Mouse (Mus musculus) heart, embryonic 16.5 days (tissue): ENCODE results near the gene Ica1. TPM values are rescaled to one million over a fixed set of nuclear protein-coding genes. Genes with fewer than 3 reads are reported as not detected.

Experiments
- ATAC-seq: fragments of 200-750 bp; cut with Nextera tagmentation; replicated peaks from 2 replicates; pipeline ENCODE4 v1.8.0; 2017; ENCODE audit warnings: moderate number of reproducible peaks; ENCODE audit not compliant: insufficient read depth, low FRiP score; ENCODE audit errors: extremely low read depth
- H3K27ac ChIP-seq: fragments of 300-500 bp; sonication (generic); 2 replicates; pipeline ENCODE4 v1.5.1; 2014; ENCODE audit warnings: mild to moderate bottlenecking, low read length, control low read depth, moderate library complexity
- H3K27me3 ChIP-seq: fragments of 300-500 bp; sonication (generic); 2 replicates; pipeline ENCODE4 v1.6.1; 2014; ENCODE audit warnings: low read length, mixed read lengths; ENCODE audit not compliant: control insufficient read depth, insufficient read depth
- H3K36me3 ChIP-seq: fragments of 300-500 bp; sonication (generic); 2 replicates; pipeline ENCODE4 v1.6.1; 2014; ENCODE audit not compliant: control insufficient read depth, insufficient read depth
- H3K4me1 ChIP-seq: fragments of 300-500 bp; sonication (generic); 2 replicates; pipeline ENCODE4 v1.6.1; 2014; ENCODE audit warnings: low read length, mixed read lengths; ENCODE audit not compliant: control insufficient read depth, insufficient read depth
- H3K4me2 ChIP-seq: fragments of 300-500 bp; sonication (generic); 2 replicates; pipeline ENCODE4 v1.6.1; 2014; ENCODE audit warnings: low read depth, mild to moderate bottlenecking, control low read depth, low read length
- H3K4me3 ChIP-seq: fragments of 300-500 bp; sonication (generic); 2 replicates; pipeline ENCODE4 v1.5.1; 2014; ENCODE audit warnings: mild to moderate bottlenecking, control low read depth, low read length
- H3K9ac ChIP-seq: fragments of 300-500 bp; sonication (generic); 2 replicates; pipeline ENCODE4 v1.6.1; 2014; ENCODE audit warnings: low read length, control low read depth
- H3K9me3 ChIP-seq: fragments of 300-500 bp; sonication (generic); replicated peaks from 2 replicates; pipeline ENCODE4 v1.6.1; 2016; ENCODE audit warnings: low read length; ENCODE audit not compliant: control insufficient read depth
- WGBS: fragments of 180-500 bp; shearing (Covaris S2); extraction: QIAGEN DNeasy Blood & Tissue Kit; methylation state at CpG from one replicate; pipeline ENCODE4 v1.1.7; 2014; 5-methylcytosine and 5-hydroxymethylcytosine counted together
- polyA plus RNA-seq: library from polyadenylated mRNA; unstranded; fragments of >200 nt; fragmentation: Nextera tagmentation; extraction: Ambion mirVana; gene quantifications from 2 replicates; pipeline ENCODE4 v1.2.1, GENCODE M21; 2015

Ica1 gene
- 20.0 and 23.5 TPM in 2 replicates for polyA plus RNA-seq

DNA sequence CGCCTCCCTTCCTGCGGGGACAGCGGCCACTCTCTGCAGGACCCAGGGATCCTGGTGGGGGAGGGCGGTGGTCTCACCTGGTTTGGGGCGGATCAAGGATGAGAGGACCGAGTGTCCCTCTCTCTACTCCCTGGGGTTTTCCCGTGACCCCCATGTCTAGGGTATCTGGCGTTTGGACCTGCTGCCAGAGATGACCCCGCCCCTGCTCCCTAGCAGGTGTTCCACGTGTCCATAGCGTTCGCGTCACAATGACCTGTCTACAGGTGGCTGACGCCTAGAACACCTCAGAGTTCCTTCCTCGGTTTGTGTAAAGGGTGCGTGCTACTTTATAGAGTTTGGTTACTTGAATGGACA lies at the start of gene Ica1:
Gene Ica1 (minus strand): TSS at position 193 of the 354 bp plus-strand sequence.
- peak within 1 kb of the TSS; percentile 78 for H3K9ac ChIP-seq
- no peaks in the 10 kb centered on the region for H3K36me3 ChIP-seq
- peak within 1 kb of the TSS; percentile 97 for H3K4me2 ChIP-seq
- WGBS = 4% methylated on average over 12 of the region's 16 CpGs
- H3K9me3 ChIP-seq = no peaks in the 10 kb centered on the region
- H3K4me3 ChIP-seq = peak within 1 kb of the TSS; percentile 74
- H3K27me3 ChIP-seq = no peaks in the 10 kb centered on the region
- no peaks in the 10 kb centered on the region for H3K4me1 ChIP-seq
- ATAC-seq = 0 out of 2 replicates have a peak, but pooled peaks have one; percentile 3
- peak within 1 kb of the TSS; percentile 47 for H3K27ac ChIP-seq

DNA sequence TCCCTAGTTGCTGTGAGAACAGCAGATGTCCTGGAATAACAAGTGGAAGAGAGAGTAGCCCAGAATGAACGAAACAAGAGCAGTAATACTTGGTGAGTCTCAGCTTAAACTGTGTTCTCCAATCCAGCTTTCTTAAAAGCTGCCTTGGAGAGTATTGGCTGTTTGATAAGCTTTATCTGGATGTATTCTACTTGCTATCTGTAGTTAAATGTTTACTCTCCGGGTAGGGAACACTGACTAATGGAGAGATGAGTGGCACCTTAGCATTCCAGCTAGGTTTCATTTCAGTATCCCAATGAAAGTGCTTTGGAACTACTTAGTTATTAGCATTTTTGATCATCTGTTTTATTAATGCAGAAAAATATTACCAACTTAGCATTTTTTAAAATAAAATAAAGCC lies 41.6 kb upstream of the Ica1 start:
- WGBS = 61% methylated on average over 2 of the region's 2 CpGs
- ATAC-seq = no peak
- Histone ChIP-seq H3K27ac (no peak overlapping the region), H3K4me3 (no peak overlapping the region), H3K36me3 (no peaks in the 10 kb centered on the region), H3K9ac (no peak overlapping the region), H3K4me2 (no peak overlapping the region), H3K4me1 (no peaks in the 10 kb centered on the region), H3K9me3 (no peaks in the 10 kb centered on the region), H3K27me3 (no peaks in the 10 kb centered on the region)

DNA sequence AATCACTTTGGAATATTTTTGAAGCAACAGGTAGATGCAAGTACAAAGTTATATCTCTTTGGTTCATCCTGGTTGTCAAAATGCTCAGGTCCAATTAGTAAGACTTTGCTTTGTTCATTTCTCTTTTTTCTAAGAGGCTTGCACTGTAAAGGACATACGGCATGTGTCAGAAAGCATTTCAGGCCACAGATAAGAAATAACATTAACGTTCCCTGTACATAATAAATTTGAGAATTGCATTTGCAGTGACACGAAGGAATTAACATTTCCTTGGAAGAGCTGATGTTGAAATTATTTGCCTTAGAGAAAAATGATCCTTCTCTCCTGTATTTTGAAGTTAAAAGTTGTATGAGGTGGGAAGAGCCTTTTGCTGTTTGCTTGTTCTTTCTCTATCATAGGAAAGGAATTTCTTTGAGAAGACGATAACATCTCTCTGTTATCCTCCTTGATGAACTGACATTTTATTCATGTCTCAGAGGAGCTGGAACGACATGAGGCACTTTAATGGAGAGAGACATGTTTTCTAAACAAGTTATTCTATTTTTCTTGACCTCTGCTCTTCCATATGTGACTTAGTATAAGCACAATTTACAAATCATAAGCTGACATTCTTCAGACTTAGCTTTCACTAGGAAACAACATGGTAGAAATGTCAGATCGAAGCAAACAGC lies 36.2 kb upstream of the Ica1 start:
- no peak overlapping the region for H3K9ac ChIP-seq
- WGBS = 61% methylated on average over 6 of the region's 6 CpGs
- H3K36me3 ChIP-seq = no peaks in the 10 kb centered on the region
- H3K9me3 ChIP-seq = no peaks in the 10 kb centered on the region
- H3K27ac ChIP-seq = no peak overlapping the region
- no peak for ATAC-seq
- no peak overlapping the region for H3K4me2 ChIP-seq
- no peaks in the 10 kb centered on the region for H3K27me3 ChIP-seq
- no peak overlapping the region for H3K4me3 ChIP-seq
- H3K4me1 ChIP-seq = no peaks in the 10 kb centered on the region

DNA sequence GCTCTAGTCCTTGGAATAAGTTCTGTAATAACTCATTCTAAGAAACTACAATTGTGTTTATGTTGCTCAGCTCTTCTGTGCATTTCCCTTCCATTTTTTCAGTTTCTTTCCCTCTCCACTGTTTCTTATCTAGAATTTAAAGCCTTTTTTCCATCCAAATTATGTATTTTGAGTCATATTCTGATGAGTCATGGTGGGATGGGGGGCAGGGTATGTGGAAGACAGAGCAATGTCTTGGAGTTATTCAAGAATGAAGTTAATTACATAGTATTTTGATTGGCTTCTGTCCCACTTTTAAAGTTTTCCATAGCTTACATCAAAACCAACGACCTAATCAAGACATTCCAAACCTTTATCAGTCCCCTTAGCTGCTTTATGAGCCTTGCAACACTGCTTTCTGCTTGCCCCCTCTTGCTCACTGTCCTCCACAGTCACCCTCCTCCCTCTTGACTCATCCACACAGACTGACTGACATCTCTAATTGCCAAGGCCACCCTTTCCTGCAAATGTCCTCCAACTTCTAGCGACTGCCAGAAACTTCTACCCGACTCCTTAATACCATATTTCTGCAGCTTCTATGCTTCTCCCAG lies 24.4 kb upstream of the Ica1 start:
- Histone ChIP-seq H3K4me3 (no peak overlapping the region), H3K9me3 (no peaks in the 10 kb centered on the region), H3K27me3 (no peaks in the 10 kb centered on the region), H3K27ac (no peak overlapping the region), H3K36me3 (no peaks in the 10 kb centered on the region), H3K4me1 (no peaks in the 10 kb centered on the region), H3K4me2 (no peak overlapping the region), H3K9ac (no peak overlapping the region)
- ATAC-seq = no peak
- 43% methylated on average over 3 of the region's 3 CpGs for WGBS

DNA sequence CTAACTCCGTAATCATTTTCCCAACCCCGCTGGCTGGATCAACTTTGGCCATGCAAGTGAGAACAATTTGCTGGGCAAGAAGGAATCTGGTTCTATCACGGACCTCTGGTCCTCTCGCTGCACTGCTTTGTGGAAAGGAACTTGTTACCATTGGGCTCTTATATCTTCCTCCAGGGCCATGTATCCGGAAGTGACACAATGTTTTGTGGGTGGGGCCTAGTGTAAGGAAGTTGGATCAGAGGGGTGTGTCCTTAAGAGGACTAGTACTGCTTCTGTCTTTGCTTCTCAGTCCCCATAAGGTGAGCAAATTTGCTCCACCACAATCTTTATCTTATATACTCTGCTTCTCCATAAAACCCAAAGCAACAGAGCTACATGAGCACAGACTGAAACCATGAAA lies 14.1 kb upstream of the Ica1 start:
- H3K27ac ChIP-seq = no peak overlapping the region
- H3K27me3 ChIP-seq = no peaks in the 10 kb centered on the region
- ATAC-seq = no peak
- H3K4me1 ChIP-seq = no peaks in the 10 kb centered on the region
- H3K36me3 ChIP-seq = no peaks in the 10 kb centered on the region
- H3K4me2 ChIP-seq = no peak overlapping the region
- no peak overlapping the region for H3K9ac ChIP-seq
- no peaks in the 10 kb centered on the region for H3K9me3 ChIP-seq
- 84% methylated on average over 5 of the region's 5 CpGs for WGBS
- H3K4me3 ChIP-seq = no peak overlapping the region

DNA sequence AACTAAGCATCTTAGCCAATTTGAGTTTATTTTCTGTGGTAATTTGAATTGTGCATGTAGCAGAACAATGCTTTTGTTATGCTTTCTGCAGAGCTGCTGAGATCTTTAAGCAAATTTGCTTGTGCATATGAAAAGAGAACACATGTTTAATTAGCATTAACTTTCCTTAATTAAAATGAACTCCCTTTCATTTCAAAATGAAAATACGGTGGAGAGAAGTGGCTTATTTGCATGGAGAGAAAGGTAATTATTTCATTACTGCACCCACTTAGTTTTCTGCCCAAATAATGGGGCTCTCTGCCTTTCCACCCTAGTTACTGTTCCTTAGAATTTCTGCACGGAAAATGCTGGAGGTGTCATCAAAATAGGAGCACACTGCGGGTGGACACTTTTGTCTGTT lies 13.5 kb upstream of the Ica1 start:
- Histone ChIP-seq H3K27me3 (no peaks in the 10 kb centered on the region), H3K4me2 (no peak overlapping the region), H3K36me3 (no peaks in the 10 kb centered on the region), H3K9ac (no peak overlapping the region), H3K4me1 (no peaks in the 10 kb centered on the region), H3K27ac (no peak overlapping the region), H3K9me3 (no peaks in the 10 kb centered on the region), H3K4me3 (no peak overlapping the region)
- no peak for ATAC-seq
- 88% methylated on average over 3 of the region's 3 CpGs for WGBS

DNA sequence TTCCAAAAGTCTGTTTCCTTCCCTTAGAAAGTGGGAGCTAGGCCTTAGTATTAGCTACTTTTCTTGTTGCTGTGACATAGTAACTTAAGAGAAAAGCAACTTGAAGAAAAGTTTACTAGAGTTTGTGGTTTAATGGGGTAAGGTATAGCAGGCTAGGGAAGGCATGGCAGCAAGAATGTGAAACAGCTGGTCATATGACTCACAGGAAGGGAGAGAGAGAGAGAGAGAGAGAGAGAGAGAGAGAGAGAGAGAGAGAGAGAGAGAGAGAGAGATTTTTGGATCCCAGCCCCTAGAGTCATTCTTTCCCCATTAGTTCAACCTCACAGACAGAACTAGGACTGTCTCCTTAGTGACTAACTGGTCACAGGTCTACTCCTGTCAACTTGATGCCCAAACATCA lies 2.3 kb upstream of the Ica1 start:
- ATAC-seq = no peak
- H3K4me3 ChIP-seq = no peak overlapping the region
- H3K4me2 ChIP-seq = no peak overlapping the region
- no peaks in the 10 kb centered on the region for H3K36me3 ChIP-seq
- no peak overlapping the region for H3K9ac ChIP-seq
- H3K27me3 ChIP-seq = no peaks in the 10 kb centered on the region
- H3K4me1 ChIP-seq = no peaks in the 10 kb centered on the region
- H3K27ac ChIP-seq = no peak overlapping the region
- no peaks in the 10 kb centered on the region for H3K9me3 ChIP-seq

DNA sequence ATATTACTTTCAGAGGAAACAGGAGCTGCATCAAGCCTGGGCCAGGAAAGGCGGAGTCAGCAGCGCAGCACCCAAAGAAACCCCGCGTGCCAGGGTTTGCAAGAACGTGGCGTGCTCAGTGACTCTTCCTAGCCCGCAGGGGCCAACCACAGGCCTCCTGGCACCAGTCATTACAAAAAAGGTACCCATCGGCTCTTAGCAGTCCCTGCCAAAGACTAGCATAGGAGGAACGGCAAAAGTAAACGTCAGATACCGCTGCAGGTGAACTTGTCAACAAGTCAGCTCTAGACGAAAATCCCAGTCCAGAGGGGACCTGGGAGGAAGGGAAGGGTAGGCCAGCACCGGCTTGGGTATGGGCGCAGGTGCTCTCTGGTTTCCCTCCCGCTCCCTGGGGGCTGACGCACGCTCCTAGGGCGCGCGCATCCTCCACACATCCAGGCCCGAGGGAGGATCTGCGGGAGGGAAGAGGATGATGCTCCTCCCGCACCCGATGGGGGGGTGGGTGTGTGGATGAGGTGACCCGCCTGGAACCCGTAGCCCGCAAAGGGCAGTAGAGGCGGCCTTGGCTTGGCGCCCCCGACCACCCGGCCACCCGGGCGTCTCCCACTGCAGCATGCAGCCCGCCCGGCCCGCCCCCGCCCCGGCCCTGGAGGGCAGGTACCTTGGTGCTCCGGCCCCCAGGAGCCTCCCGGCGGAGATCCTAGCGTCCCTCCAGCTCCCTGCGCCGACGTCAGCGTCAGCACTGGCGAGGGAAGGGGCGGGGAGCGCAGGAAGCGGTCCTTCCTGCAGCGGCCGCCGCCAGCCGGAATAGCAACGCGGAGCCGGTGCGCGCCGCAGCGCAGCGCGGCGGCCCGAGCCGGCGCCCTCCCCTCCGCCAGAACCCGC lies 635 bp downstream of the Ica1 start:
- under 1% methylated on average over 65 of the region's 69 CpGs for WGBS
- Histone ChIP-seq H3K36me3 (no peaks in the 10 kb centered on the region), H3K4me3 (peak overlapping the region; percentile 74)

DNA sequence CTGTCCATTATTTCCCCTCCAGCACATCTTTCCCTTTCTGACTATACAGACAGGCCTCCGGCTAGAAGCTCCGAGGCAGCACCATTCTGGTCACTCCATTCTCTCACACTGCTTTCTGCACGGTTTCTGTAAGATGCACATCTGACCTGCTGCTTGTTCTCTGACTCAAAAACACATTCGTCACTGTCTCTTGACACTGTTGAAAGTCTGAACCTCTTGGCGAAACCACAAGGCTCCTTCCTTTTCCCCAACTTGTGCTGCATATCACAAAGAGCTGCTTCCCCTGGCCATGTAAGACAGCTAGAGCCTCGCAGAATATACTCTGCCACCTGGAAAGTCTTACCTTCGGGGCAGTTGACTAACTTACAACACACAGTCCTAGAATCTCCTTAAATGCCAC lies 6.7 kb downstream of the Ica1 start:
- no peak overlapping the region for H3K4me2 ChIP-seq
- no peak overlapping the region for H3K27ac ChIP-seq
- no peaks in the 10 kb centered on the region for H3K36me3 ChIP-seq
- no peak overlapping the region for H3K4me3 ChIP-seq
- no peaks in the 10 kb centered on the region for H3K9me3 ChIP-seq
- no peaks in the 10 kb centered on the region for H3K27me3 ChIP-seq
- H3K4me1 ChIP-seq = no peaks in the 10 kb centered on the region
- ATAC-seq = no peak
- 64% methylated on average over 7 of the region's 7 CpGs for WGBS
- H3K9ac ChIP-seq = no peak overlapping the region

More for the DNA sequence above, 635 bp downstream of the Ica1 start:
- peak overlapping the region; percentile 78 for H3K9ac ChIP-seq
- no peaks in the 10 kb centered on the region for H3K4me1 ChIP-seq
- peak overlapping the region; percentile 97 for H3K4me2 ChIP-seq
- peak; percentile 88 for ATAC-seq
- no peaks in the 10 kb centered on the region for H3K27me3 ChIP-seq
- H3K9me3 ChIP-seq = no peaks in the 10 kb centered on the region
- H3K27ac ChIP-seq = peak overlapping the region; percentile 47
